ENCODE assay signal across 32 mouse cellular contexts in genomic region chr3:120498937-120499336, GRCm38 (mm10).
"Had no signal": no experiment of that assay in that cellular context is flagged by ENCODE, and none has a peak within 500 bp of the region (broad histone marks: within the 10 kb centered on the region; RNA-seq: fewer than 3 reads in every experiment).

No protein-coding gene starts in this region.

- H3K4me2 ChIP-seq: heart, embryonic 11.5 days; heart, embryonic 12.5 days; heart, embryonic 13.5 days; heart, embryonic 15.5 days; hindbrain, embryonic 12.5 days; hindbrain, embryonic 13.5 days; hindbrain, embryonic 14.5 days; hindbrain, embryonic 15.5 days; intestine, embryonic 15.5 days had no signal

- H3K9me3 ChIP-seq: heart, embryonic 10.5 days; heart, embryonic 15.5 days; hindbrain, embryonic 12.5 days; hindbrain, embryonic 13.5 days; hindbrain, embryonic 15.5 days; intestine, embryonic 15.5 days had no signal

- DNase-seq: heart, adult 2 months; heart, postnatal 10 days; heart, postnatal 14 days; heart, postnatal 36 days; heart, postnatal 4 days; kidney, adult 11 months; kidney, adult 18-20 months; kidney, adult 2 months; kidney, adult 9 months; kidney, postnatal 14 days; kidney, postnatal 36 days; kidney, postnatal 4 days; layer of hippocampus, adult 9-11 months; layer of hippocampus, postnatal 36 days had no signal

- H3K27me3 ChIP-seq: heart, embryonic 12.5 days; heart, embryonic 13.5 days; heart, embryonic 15.5 days; hindbrain, embryonic 12.5 days; hindbrain, embryonic 13.5 days; hindbrain, embryonic 15.5 days; intestine, embryonic 15.5 days had no signal

- H3K4me1 ChIP-seq: heart, embryonic 10.5 days; heart, embryonic 12.5 days; heart, embryonic 13.5 days; heart, embryonic 15.5 days; hindbrain, embryonic 10.5 days; hindbrain, embryonic 12.5 days; hindbrain, embryonic 13.5 days; hindbrain, embryonic 15.5 days; intestine, embryonic 15.5 days had no signal

- H3K9ac ChIP-seq: heart, embryonic 12.5 days; heart, embryonic 13.5 days; heart, embryonic 15.5 days; hindbrain, embryonic 12.5 days; hindbrain, embryonic 13.5 days; hindbrain, embryonic 14.5 days; hindbrain, embryonic 15.5 days; intestine, embryonic 15.5 days had no signal

- H3K27ac ChIP-seq: heart, adult 2 months; heart, embryonic 10.5 days; heart, embryonic 13.5 days; heart, embryonic 15.5 days; hindbrain, embryonic 10.5 days; hindbrain, embryonic 12.5 days; hindbrain, embryonic 13.5 days; hindbrain, embryonic 14.5 days; hindbrain, embryonic 15.5 days; hindbrain, postnatal 0 days; intestine, embryonic 15.5 days; layer of hippocampus, adult 2 months; left cerebral cortex, adult 2 months had no signal

- H3K4me3 ChIP-seq: heart, adult 2 months; heart, embryonic 10.5 days; heart, embryonic 12.5 days; heart, embryonic 13.5 days; heart, embryonic 15.5 days; hindbrain, embryonic 10.5 days; hindbrain, embryonic 12.5 days; hindbrain, embryonic 13.5 days; hindbrain, embryonic 15.5 days; intestine, embryonic 15.5 days; layer of hippocampus, adult 2 months; left cerebral cortex, adult 2 months had no signal

- ATAC-seq: hindbrain, embryonic 16.5 days; hindbrain, postnatal 0 days; inflammation-experienced regulatory T-cells, adult 6 months; intestine, embryonic 15.5 days; intestine, embryonic 16.5 days; intestine, postnatal 0 days had no signal

- H3K36me3 ChIP-seq: heart, embryonic 10.5 days; heart, embryonic 12.5 days; heart, embryonic 13.5 days; heart, embryonic 15.5 days; hindbrain, embryonic 10.5 days; hindbrain, embryonic 12.5 days; hindbrain, embryonic 13.5 days; hindbrain, embryonic 15.5 days; intestine, embryonic 15.5 days had no signal
